Mouse (Mus musculus) neural tube, embryonic 13.5 days (tissue): ENCODE data around the gene Dguok. TPM values are rescaled to one million over a fixed set of nuclear protein-coding genes. Genes with fewer than 3 reads are reported as not detected.

ENCODE experiments used
- ATAC-seq: fragments of 200-750 bp; cut with Nextera tagmentation; 2 replicates; pipeline ENCODE4 v1.8.0; 2017; ENCODE audit warnings: low read depth, mild to moderate bottlenecking, moderate TSS enrichment, moderate library complexity
- H3K27ac ChIP-seq: fragments of 300-500 bp; sonication (generic); replicated peaks from 2 replicates; pipeline ENCODE4 v1.5.1; 2015; ENCODE audit warnings: moderate library complexity, mild to moderate bottlenecking, inconsistent platforms
- H3K27me3 ChIP-seq: fragments of 300-500 bp; sonication (generic); 2 replicates; pipeline ENCODE4 v1.6.1; 2015; ENCODE audit warnings: mild to moderate bottlenecking, inconsistent platforms
- H3K36me3 ChIP-seq: fragments of 300-500 bp; sonication (generic); 2 replicates; pipeline ENCODE4 v1.6.1; 2015; ENCODE audit warnings: mild to moderate bottlenecking, inconsistent platforms
- H3K4me1 ChIP-seq: fragments of 300-500 bp; sonication (generic); replicated peaks from 2 replicates; pipeline ENCODE4 v1.6.1; 2015; ENCODE audit warnings: inconsistent platforms
- H3K4me2 ChIP-seq: fragments of 300-500 bp; sonication (generic); 2 replicates; pipeline ENCODE4 v1.6.1; 2015; ENCODE audit warnings: inconsistent platforms, mild to moderate bottlenecking, moderate library complexity
- H3K4me3 ChIP-seq: fragments of 300-500 bp; sonication (generic); 2 replicates; pipeline ENCODE4 v1.5.1; 2015; ENCODE audit warnings: mild to moderate bottlenecking, inconsistent platforms
- H3K9ac ChIP-seq: fragments of 300-500 bp; sonication (generic); 2 replicates; pipeline ENCODE4 v1.6.1; 2015; ENCODE audit warnings: moderate library complexity, mild to moderate bottlenecking, inconsistent platforms
- H3K9me3 ChIP-seq: fragments of 300-500 bp; sonication (generic); 2 replicates; pipeline ENCODE4 v1.6.1; 2016; ENCODE audit warnings: inconsistent platforms
- WGBS: fragments of 180-500 bp; shearing (Covaris S2); methylation state at CpG from one replicate; pipeline ENCODE4 v1.1.7; 2015; 5-methylcytosine and 5-hydroxymethylcytosine counted together
- polyA plus RNA-seq: library from polyadenylated mRNA; unstranded; fragments of >200 nt; fragmentation: Nextera tagmentation; extraction: Ambion mirVana; gene quantifications from 2 replicates; pipeline ENCODE4 v1.2.1, GENCODE M21; 2015

Gene Dguok
- polyA plus RNA-seq, 1 experiment from 2014 or later, result 70.8 TPM

DNA sequence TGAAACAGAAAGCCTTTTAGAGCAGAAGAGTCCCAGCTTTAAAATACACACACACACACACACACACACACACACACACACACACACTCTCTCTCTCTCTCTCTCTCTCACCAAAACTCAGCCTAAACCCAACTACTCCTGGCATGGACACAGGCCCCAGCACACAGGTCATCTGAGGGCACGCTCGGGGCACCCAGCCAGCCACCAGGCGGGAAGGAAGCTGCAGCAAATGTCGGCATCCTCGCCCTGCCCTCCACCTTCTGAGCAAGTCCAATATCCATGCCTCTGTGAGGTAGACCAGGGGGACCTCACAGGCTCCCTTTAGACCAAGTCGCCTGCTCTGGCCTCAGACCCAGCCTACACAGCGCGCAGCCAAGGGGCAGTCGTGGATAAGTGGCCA lies 33.5 kb downstream of the Dguok start:
- Histone ChIP-seq H3K9me3 (no peaks in the 10 kb centered on the region), H3K4me2 (no peak overlapping the region), H3K36me3 (0 out of 2 replicates have a peak, but pooled peaks cover 5% of the 10 kb centered on the region), H3K4me3 (no peak overlapping the region), H3K4me1 (no peaks in the 10 kb centered on the region), H3K27ac (no peak overlapping the region), H3K9ac (no peak overlapping the region), H3K27me3 (no peaks in the 10 kb centered on the region)
- no peak for ATAC-seq
- 86% methylated on average over 9 of the region's 9 CpGs for WGBS

- Histone ChIP-seq H3K9me3 (no peaks in the 10 kb centered on the region), H3K4me1 (no peaks in the 10 kb centered on the region), H3K27ac (no peak overlapping the region), H3K9ac (no peak overlapping the region), H3K36me3 (no peaks in the 10 kb centered on the region), H3K27me3 (no peaks in the 10 kb centered on the region), H3K4me2 (no peak overlapping the region), H3K4me3 (no peak overlapping the region)
- WGBS, result 92% methylated on average over 7 of the region's 7 CpGs
- ATAC-seq, result no peak
Observed at GRCm38 (mm10) chr6:83471739-83472138, 35.0 kb downstream of the Dguok start.

DNA sequence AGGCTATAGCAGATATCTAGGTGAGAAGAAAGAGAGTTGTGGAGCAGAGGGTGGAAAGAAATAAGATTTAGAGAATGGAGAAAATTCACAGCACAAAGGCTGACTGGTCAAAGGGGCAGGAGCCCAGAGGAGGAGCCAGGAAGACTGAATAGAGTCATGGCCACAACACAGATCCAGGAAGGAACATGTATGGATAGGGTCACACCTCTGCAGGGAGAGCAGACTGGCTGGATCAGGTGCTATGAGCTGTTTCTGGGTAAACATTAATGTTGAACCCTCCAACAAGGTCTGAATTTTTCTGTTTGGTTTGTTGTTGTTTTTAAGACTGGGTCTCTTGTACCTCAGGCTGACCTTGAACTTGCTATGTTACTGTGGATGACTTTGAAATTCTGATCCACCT lies 42.8 kb downstream of the Dguok start:
- no peaks in the 10 kb centered on the region for H3K4me1 ChIP-seq
- no peaks in the 10 kb centered on the region for H3K9me3 ChIP-seq
- no peaks in the 10 kb centered on the region for H3K27me3 ChIP-seq
- ATAC-seq, result no peak
- no peaks in the 10 kb centered on the region for H3K36me3 ChIP-seq
- no peak overlapping the region for H3K4me2 ChIP-seq
- H3K27ac ChIP-seq, result no peak overlapping the region
- no peak overlapping the region for H3K4me3 ChIP-seq
- H3K9ac ChIP-seq, result no peak overlapping the region

- Histone ChIP-seq H3K9me3 (no peaks in the 10 kb centered on the region), H3K9ac (no peak within 1 kb of the TSS), H3K27me3 (no peaks in the 10 kb centered on the region), H3K4me2 (peak within 1 kb of the TSS; percentile 93; the same call in 1 of the 2 replicates), H3K4me1 (peaks cover 26% of the 10 kb centered on the region), H3K4me3 (no peak within 1 kb of the TSS), H3K27ac (no peak within 1 kb of the TSS), H3K36me3 (no peaks in the 10 kb centered on the region)
- WGBS, result 83% methylated on average over 4 of the region's 4 CpGs
- no peak for ATAC-seq
Observed at GRCm38 (mm10) chr6:83459034-83459644, 47.6 kb downstream of the Dguok start, which contains the start of gene Tet3. Gene Tet3 (minus strand): TSS chr6:83459084.

DNA sequence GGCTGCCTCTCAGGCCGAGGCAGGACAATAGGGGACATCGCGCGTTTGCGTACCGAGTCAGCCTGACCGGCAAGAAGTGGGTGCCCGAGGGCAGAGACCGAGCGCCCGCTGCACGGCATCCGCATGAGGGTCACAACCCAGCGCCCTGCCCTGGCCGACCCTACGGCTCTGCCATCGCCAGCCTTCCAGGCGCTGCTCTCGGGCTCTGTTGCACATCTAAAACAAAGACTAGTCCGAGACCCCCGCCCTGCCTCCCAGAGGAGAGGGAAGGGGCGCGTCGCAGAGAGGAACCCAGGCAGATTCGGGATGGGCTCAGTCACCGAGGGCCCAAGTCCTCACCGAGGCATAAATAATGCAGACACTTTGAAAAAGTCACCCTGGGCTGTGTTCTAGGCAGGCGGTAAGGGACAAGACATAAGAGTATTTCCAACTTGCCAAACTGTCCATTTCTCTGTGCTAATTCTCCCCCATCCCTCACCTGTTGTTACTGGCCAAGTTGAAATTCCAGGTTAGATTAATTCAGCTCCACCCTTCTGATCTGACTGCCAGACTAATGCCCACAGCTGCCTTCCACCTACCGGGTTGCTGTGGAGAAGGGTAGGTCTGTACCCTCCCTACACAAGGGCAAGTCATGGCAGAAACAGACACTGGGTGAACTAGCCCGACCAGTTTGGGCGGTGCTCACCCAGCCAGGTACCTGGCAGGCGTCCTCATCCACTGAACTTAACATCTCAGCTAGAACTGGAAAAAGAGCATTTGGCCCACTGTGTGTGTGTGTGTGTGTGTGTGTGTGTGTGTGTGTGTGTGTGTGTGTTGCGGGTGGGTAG lies 49.6 kb downstream of the Dguok start:
- ATAC-seq, result peak; percentile 49
- 4% methylated on average over 28 of the region's 33 CpGs for WGBS

GRCm38 (mm10) chr6:83456131-83456983 lies 50.4 kb downstream of the Dguok start:
- peak overlapping the region; percentile 84 for H3K4me3 ChIP-seq
- 0 out of 2 replicates have a peak, but pooled peaks cover 7% of the 10 kb centered on the region for H3K36me3 ChIP-seq
- peak; percentile 82 for ATAC-seq
- peaks cover 53% of the 10 kb centered on the region for H3K4me1 ChIP-seq
- H3K9me3 ChIP-seq, result no peaks in the 10 kb centered on the region
- peak overlapping the region; percentile 97 for H3K27ac ChIP-seq
- H3K9ac ChIP-seq, result peak overlapping the region; percentile 98
- under 1% methylated on average over 74 of the region's 105 CpGs for WGBS
- H3K27me3 ChIP-seq, result no peaks in the 10 kb centered on the region
- H3K4me2 ChIP-seq, result peak overlapping the region; percentile 93

More for the DNA sequence above, 49.6 kb downstream of the Dguok start:
- H3K36me3 ChIP-seq, result 0 out of 2 replicates have a peak, but pooled peaks cover 7% of the 10 kb centered on the region
- peak overlapping the region; percentile 97 for H3K27ac ChIP-seq
- peak overlapping the region; percentile 93 for H3K4me2 ChIP-seq
- H3K27me3 ChIP-seq, result no peaks in the 10 kb centered on the region
- peak overlapping the region; percentile 84 for H3K4me3 ChIP-seq
- H3K9ac ChIP-seq, result peak overlapping the region; percentile 98
- no peaks in the 10 kb centered on the region for H3K9me3 ChIP-seq
- H3K4me1 ChIP-seq, result peaks cover 45% of the 10 kb centered on the region

DNA sequence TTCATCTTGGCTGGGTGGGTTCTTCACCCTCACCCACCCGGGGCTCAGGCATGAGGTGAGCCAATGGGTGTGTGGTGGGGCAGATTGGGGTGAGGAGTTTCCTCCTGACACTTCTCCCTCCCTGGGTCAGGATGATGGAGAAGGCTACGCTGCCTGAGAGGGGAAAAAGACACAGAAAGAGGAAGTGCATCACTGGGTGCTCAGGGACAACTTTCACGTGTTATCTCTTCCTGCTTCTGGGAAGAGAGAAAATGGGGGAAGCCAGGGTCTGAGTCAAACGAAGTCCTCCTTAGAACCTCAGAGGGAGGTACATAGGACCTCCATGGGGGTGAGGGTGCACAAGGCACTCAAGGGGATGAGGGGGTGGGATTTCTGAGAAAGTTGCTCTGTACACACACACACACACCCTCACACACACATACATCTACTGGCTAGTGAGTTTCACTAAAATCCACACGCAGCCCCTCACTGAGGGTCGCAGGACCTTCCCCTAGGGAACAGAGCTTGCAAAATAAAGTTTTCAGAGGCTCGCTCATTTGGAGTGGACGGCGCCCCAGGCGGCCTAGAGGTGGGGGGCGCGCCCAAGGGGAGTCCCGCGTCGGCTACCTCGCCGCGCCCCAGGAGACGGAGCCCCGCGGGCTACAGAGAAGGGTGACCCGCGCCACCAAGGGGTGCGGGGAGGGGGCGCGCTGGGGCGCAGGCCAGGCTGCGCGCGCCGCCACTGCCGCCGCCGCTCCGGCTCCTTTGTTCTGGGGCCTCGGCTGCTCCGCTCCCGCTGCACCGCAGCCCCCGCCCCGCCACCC lies 51.2 kb downstream of the Dguok start:
- peak; percentile 34 for ATAC-seq
- Histone ChIP-seq H3K27ac (peak overlapping the region; percentile 97), H3K9ac (peak overlapping the region; percentile 98), H3K9me3 (no peaks in the 10 kb centered on the region), H3K4me1 (peaks cover 62% of the 10 kb centered on the region), H3K36me3 (0 out of 2 replicates have a peak, but pooled peaks cover 7% of the 10 kb centered on the region), H3K4me3 (peak overlapping the region; percentile 84), H3K27me3 (no peaks in the 10 kb centered on the region), H3K4me2 (peak overlapping the region; percentile 93)
- WGBS, result under 1% methylated on average over 37 of the region's 41 CpGs

DNA sequence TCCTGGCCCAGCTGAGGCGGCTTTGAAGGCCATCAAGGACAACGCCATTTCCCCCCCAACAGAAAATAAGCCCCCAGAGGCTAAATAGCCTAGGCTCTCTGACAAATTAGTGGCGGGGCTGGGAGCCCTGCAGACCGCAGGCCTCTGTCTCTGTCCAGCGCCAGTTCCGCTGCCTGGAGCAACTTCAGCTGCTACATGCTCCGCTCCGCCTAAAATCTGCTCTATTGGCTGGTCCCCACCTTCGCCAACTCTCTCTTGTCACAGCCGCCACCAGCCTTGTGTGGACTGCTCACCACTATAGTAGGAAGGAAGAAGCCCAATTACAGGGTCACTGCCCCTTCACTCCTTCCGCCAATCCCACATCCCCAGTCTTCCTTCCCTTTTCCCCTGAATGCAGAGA lies 53.1 kb downstream of the Dguok start:
- peak overlapping the region; percentile 98 for H3K9ac ChIP-seq
- 0 out of 2 replicates have a peak overlapping the region, but pooled peaks have one; percentile 7 for H3K27ac ChIP-seq
- no peaks in the 10 kb centered on the region for H3K27me3 ChIP-seq
- peak overlapping the region; percentile 93 for H3K4me2 ChIP-seq
- H3K9me3 ChIP-seq, result no peaks in the 10 kb centered on the region
- 27% methylated on average over 11 of the region's 11 CpGs for WGBS
- H3K4me1 ChIP-seq, result peaks cover 80% of the 10 kb centered on the region
- peak overlapping the region; percentile 84 for H3K4me3 ChIP-seq
- no peak for ATAC-seq
- 0 out of 2 replicates have a peak, but pooled peaks cover 13% of the 10 kb centered on the region for H3K36me3 ChIP-seq

- peak overlapping the region; percentile 38; the same call in 1 of the 2 replicates for H3K9ac ChIP-seq
- no peak for ATAC-seq
- no peaks in the 10 kb centered on the region for H3K9me3 ChIP-seq
- peak overlapping the region; percentile 6; the same call in 1 of the 2 replicates for H3K27ac ChIP-seq
- no peak overlapping the region for H3K4me3 ChIP-seq
- no peaks in the 10 kb centered on the region for H3K27me3 ChIP-seq
- peaks cover 97% of the 10 kb centered on the region for H3K4me1 ChIP-seq
- peaks cover 37% of the 10 kb centered on the region for H3K36me3 ChIP-seq
- 76% methylated on average over 7 of the region's 9 CpGs for WGBS
- H3K4me2 ChIP-seq, result peak overlapping the region; percentile 44
Observed at GRCm38 (mm10) chr6:83450451-83451303, 56.1 kb downstream of the Dguok start.

DNA sequence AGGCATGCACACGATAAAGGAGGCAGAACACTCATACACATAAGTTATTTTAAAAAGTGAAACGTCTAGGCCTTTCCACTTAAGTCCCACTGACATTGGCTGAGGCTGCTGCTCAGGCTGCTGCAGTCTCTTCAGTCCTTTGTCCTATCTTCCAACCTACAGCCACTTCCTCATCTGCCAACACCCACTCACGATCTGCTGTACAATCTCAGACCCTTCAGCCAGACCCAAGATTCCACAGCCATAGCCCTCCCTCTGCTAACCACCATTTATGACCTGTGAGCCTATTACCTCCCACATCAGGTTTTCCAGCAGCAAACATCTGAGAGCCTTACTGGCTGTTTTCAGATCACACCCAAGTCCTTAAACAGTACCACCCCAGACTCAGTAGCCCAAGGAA lies 57.3 kb downstream of the Dguok start:
- Histone ChIP-seq H3K27ac (no peak overlapping the region), H3K36me3 (peaks cover 44% of the 10 kb centered on the region)
- WGBS, result 82% methylated on average over 3 of the region's 3 CpGs

More for the DNA sequence above, 57.3 kb downstream of the Dguok start:
- no peak for ATAC-seq
- H3K27me3 ChIP-seq, result no peaks in the 10 kb centered on the region
- no peak overlapping the region for H3K4me3 ChIP-seq
- no peaks in the 10 kb centered on the region for H3K9me3 ChIP-seq
- H3K4me2 ChIP-seq, result no peak overlapping the region
- no peak overlapping the region for H3K9ac ChIP-seq
- H3K4me1 ChIP-seq, result peaks cover 97% of the 10 kb centered on the region
